Mouse (Mus musculus) limb, embryonic 14.5 days (tissue): Measurements from ENCODE around the gene Rps6ka5. TPM values are rescaled to one million over a fixed set of nuclear protein-coding genes. Genes with fewer than 3 reads are reported as not detected.

Experiments used
- ATAC-seq: fragments of 200-750 bp; cut with Nextera tagmentation; 2 replicates; pipeline ENCODE4 v1.8.0; 2017; ENCODE audit warnings: low read depth, moderate number of reproducible peaks, moderate TSS enrichment; ENCODE audit not compliant: low FRiP score
- DNase-seq: peaks from one replicate; pipeline ENCODE4 v3.0.0-alpha.2; 2015; ENCODE audit warnings: low spot score
- H3K27ac ChIP-seq: fragments of 300-500 bp; sonication (generic); replicated peaks from 2 replicates; pipeline ENCODE4 v1.5.1; 2014; ENCODE audit warnings: low read depth, mild to moderate bottlenecking, low read length, moderate library complexity, mixed read lengths
- H3K27me3 ChIP-seq: fragments of 300-500 bp; sonication (generic); 2 replicates; pipeline ENCODE4 v1.6.1; 2014; ENCODE audit warnings: low read length, mixed read lengths; ENCODE audit not compliant: control insufficient read depth, insufficient read depth
- H3K36me3 ChIP-seq: fragments of 300-500 bp; sonication (generic); 2 replicates; pipeline ENCODE4 v1.6.1; 2014; ENCODE audit warnings: mild to moderate bottlenecking, low read length, moderate library complexity, mixed read lengths; ENCODE audit not compliant: control insufficient read depth, insufficient read depth
- H3K4me1 ChIP-seq: fragments of 300-500 bp; sonication (generic); 2 replicates; pipeline ENCODE4 v1.6.1; 2014; ENCODE audit warnings: antibody characterized with exemption, low read length, mixed read lengths; ENCODE audit not compliant: control insufficient read depth, insufficient read depth
- H3K4me2 ChIP-seq: fragments of 300-500 bp; sonication (generic); replicated peaks from 2 replicates; pipeline ENCODE4 v1.6.1; 2014; ENCODE audit warnings: low read depth, mild to moderate bottlenecking, low read length, moderate library complexity; ENCODE audit not compliant: severe bottlenecking
- H3K4me3 ChIP-seq: fragments of 300-500 bp; sonication (generic); replicated peaks from 2 replicates; pipeline ENCODE4 v1.5.1; 2014; ENCODE audit warnings: low read length
- H3K9ac ChIP-seq: fragments of 300-500 bp; sonication (generic); 2 replicates; pipeline ENCODE4 v1.6.1; 2014; ENCODE audit warnings: mild to moderate bottlenecking, low read depth, low read length, moderate library complexity; ENCODE audit not compliant: severe bottlenecking
- H3K9me3 ChIP-seq: fragments of 300-500 bp; sonication (generic); 2 replicates; pipeline ENCODE4 v1.6.1; 2016; ENCODE audit warnings: low read length; ENCODE audit not compliant: control insufficient read depth
- POLR2A ChIP-seq: fragments of 200-500 bp; IDR thresholded peaks from 2 replicates; pipeline ENCODE4 v1.8.0; 2012; ENCODE audit warnings: inconsistent platforms, mild to moderate bottlenecking, moderate library complexity, borderline replicate concordance; ENCODE audit not compliant: insufficient read depth, insufficient read length; ENCODE audit errors: extremely low read depth
- WGBS: fragments of 180-500 bp; shearing (Covaris S2); extraction: QIAGEN DNeasy Blood & Tissue Kit; methylation state at CpG from one replicate; pipeline ENCODE4 v1.1.7; 2014; 5-methylcytosine and 5-hydroxymethylcytosine counted together
- polyA plus RNA-seq, 2 experiments: library from polyadenylated mRNA; depleted of rRNA in 1 of 2; stranded (reverse) in 1 of 2; unstranded in 1 of 2; fragments of >200 nt; fragmentation: Nextera tagmentation in 1 of 2; extraction: Ambion mirVana in 1 of 2; gene quantifications; 2 replicates each; pipeline versions ENCODE4 v1.2.1 to v1.2.3; 2012 to 2014

Gene Rps6ka5
- polyA plus RNA-seq, 2 experiments: 4.4 to 5.7 TPM

DNA sequence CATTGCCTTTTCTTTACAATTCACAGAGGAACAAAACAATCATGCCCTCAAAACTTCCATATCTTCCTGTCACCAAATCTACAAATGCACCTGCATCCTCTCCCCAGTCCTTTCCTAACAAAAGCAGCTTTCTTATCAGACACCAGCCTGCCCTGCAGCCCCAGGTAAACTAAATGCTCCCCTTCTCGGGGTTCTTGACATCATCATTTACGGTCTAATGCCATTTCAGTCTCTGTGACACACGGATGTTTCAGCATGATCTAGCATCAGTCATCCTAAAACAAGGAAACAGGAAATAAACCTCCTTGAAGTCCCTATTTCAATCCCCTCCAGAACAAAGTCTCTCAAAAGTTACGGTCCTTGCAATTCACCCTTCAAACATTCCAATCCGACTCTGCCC, 15.0 kb downstream of the Rps6ka5 start:
- Histone ChIP-seq H3K4me3 (no peak overlapping the region), H3K9ac (no peak overlapping the region), H3K36me3 (no peaks in the 10 kb centered on the region), H3K27ac (no peak overlapping the region), H3K9me3 (no peaks in the 10 kb centered on the region), H3K4me1 (no peaks in the 10 kb centered on the region), H3K4me2 (no peak overlapping the region), H3K27me3 (no peaks in the 10 kb centered on the region)
- WGBS: 74% methylated on average over 5 of the region's 5 CpGs
- TF ChIP-seq POLR2A: no peak
- DNase-seq (no peak), ATAC-seq (no peak)

DNA sequence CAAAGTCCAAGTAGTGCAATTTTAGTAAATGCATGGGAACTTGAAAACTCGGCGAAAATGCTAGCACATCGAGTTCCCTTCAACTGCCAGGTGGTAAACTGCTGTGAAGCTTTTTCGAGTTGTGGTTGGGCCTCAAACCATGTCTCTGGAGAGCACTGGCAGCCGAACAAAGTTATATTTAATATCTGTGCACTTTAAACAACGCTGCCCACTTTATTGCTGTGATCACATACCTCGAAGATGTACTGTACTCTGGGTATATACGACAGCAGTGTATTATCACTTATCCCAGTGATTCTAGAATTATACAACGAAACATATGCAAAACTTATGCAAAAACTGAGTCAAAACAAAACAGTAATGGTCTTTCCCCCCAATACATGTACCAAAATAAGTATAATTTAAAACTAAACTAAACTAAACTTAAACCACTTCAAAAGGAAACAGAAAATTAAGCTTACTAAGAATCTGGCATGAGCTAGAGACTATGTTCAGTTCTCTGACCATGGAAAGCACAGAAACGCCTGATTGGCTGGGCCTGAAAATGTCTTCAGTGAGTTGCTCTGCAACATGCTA, 15.6 kb downstream of the Rps6ka5 start:
- TF ChIP-seq POLR2A: no peak
- Histone ChIP-seq H3K27me3 (no peaks in the 10 kb centered on the region), H3K4me3 (no peak overlapping the region), H3K9ac (no peak overlapping the region), H3K4me2 (no peak overlapping the region), H3K9me3 (no peaks in the 10 kb centered on the region), H3K4me1 (no peaks in the 10 kb centered on the region), H3K27ac (no peak overlapping the region), H3K36me3 (no peaks in the 10 kb centered on the region)
- WGBS: 60% methylated on average over 10 of the region's 10 CpGs
- no peak for DNase-seq
- ATAC-seq: no peak

DNA sequence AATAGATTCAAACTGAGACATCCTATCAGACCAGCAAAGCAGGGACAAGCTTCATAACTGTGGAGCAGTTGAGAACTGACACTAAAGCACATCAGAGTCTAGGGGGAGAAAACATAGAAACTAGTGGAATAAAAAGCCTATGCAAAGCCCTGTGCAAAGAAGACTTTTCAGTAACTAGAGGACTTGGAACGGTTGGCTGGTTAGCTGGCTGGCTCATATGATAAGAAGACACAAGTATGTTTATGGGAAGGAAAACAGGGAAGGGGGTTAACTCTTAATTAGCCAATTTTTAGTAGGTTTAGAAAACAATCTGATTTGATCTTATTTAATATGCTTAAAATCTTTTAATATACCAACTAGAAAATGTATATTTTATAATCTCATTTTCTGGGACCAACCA, 16.4 kb downstream of the Rps6ka5 start:
- Histone ChIP-seq H3K4me1 (no peaks in the 10 kb centered on the region), H3K27me3 (no peaks in the 10 kb centered on the region), H3K4me3 (no peak overlapping the region), H3K9ac (no peak overlapping the region), H3K36me3 (no peaks in the 10 kb centered on the region), H3K27ac (no peak overlapping the region), H3K4me2 (no peak overlapping the region), H3K9me3 (no peaks in the 10 kb centered on the region)
- TF ChIP-seq POLR2A: no peak
- ATAC-seq (no peak), DNase-seq (no peak)
- 56% methylated on average over 1 of the region's 1 CpGs for WGBS

DNA sequence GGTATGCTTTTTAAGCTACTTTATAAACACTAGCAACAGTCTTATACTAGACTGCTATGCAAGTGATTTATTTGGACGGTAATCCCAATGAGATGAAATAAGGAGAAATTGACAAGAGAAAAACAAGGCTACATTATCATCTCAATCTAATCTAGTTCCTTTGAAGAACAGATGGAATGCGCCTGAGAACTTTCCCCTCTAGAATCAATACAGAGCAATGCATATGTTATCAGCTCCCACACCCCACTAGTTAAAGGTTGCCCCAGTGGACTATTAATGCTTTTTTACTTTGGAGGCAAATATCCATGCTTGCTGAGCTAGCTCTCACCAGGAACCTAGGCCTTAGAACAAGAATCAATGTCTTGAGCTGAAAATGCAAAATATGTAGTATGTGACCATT, 19.5 kb downstream of the Rps6ka5 start:
- ATAC-seq (no peak), DNase-seq (no peak)
- H3K4me3 ChIP-seq: no peak overlapping the region
- TF ChIP-seq POLR2A: no peak
- no peaks in the 10 kb centered on the region for H3K36me3 ChIP-seq
- H3K9me3 ChIP-seq: no peaks in the 10 kb centered on the region
- no peaks in the 10 kb centered on the region for H3K27me3 ChIP-seq
- 94% methylated on average over 2 of the region's 2 CpGs for WGBS
- H3K4me2 ChIP-seq: no peak overlapping the region
- H3K4me1 ChIP-seq: no peaks in the 10 kb centered on the region
- H3K9ac ChIP-seq: no peak overlapping the region
- no peak overlapping the region for H3K27ac ChIP-seq

DNA sequence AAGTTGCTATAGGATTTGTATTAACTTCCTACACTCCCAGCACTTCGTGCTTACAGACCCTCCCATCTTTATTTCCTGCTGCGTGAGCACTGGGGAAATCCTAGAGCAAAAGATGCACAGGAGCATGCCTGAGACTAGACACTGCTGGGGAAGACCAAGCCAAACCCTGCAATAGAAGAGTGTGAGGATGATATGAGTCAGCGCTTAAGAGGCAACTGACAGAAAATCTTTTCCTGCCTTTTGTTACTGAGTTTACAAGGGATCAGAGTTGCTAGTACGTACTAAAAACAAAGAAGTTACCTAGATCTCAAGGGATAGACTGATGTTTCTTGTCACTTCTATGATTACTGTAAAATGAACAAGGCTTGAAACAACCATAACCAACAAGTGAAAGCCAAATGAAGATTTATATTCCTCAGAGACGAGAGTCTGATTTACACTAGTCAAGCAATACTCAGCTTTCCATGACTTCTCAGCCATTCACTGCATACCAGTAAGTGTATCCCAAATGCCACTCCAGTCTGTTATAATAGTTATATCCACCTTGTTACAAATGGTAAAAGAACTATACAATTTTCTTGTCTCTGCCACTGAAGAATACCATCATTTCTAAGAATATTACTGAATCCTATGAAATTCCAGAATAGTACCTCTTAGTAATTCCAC, 21.6 kb downstream of the Rps6ka5 start:
- Histone ChIP-seq H3K4me1 (no peaks in the 10 kb centered on the region), H3K4me2 (no peak overlapping the region), H3K36me3 (no peaks in the 10 kb centered on the region), H3K4me3 (no peak overlapping the region), H3K27ac (no peak overlapping the region), H3K9ac (no peak overlapping the region), H3K9me3 (no peaks in the 10 kb centered on the region), H3K27me3 (no peaks in the 10 kb centered on the region)
- ATAC-seq (no peak), DNase-seq (no peak)
- TF ChIP-seq POLR2A: no peak
- 76% methylated on average over 5 of the region's 5 CpGs for WGBS

DNA sequence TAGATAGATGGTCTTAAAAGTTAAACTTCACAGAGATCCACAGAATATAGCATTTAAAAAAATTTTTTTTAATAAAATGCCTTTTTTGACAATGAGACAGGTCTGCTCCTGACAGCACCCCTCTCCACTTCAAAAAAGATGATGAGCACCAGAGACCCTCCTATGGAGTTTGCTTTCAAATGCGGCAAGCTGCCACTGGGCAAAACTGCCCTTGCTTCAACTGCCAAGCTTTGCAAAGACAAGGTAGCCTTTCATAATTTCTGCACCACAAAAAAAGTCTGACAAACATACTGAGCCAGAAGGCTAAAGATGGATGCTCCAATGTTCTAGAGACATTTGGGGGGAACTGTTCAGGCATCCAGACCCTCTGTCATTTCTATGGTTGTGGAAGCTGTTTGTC, 28.8 kb downstream of the Rps6ka5 start:
- H3K27me3 ChIP-seq: no peaks in the 10 kb centered on the region
- no peak overlapping the region for H3K4me3 ChIP-seq
- H3K27ac ChIP-seq: no peak overlapping the region
- no peaks in the 10 kb centered on the region for H3K36me3 ChIP-seq
- no peak overlapping the region for H3K9ac ChIP-seq
- no peak for TF ChIP-seq POLR2A
- DNase-seq (no peak), ATAC-seq (no peak)
- H3K4me2 ChIP-seq: no peak overlapping the region
- 92% methylated on average over 1 of the region's 1 CpGs for WGBS
- no peaks in the 10 kb centered on the region for H3K4me1 ChIP-seq
- no peaks in the 10 kb centered on the region for H3K9me3 ChIP-seq
